Mouse (Mus musculus): Measurements from ENCODE around the gene Mpz. TPM values are rescaled to one million over a fixed set of nuclear protein-coding genes. Genes with fewer than 3 reads are reported as not detected.
"Not testable (repeated sequence)": the region's sequence is repeated elsewhere in the genome, so short reads cannot be mapped to it uniquely, and the experiment has no call there.

Gene Mpz
- polyA plus RNA-seq, 1 experiment from 2014 or later = not detected

DNA sequence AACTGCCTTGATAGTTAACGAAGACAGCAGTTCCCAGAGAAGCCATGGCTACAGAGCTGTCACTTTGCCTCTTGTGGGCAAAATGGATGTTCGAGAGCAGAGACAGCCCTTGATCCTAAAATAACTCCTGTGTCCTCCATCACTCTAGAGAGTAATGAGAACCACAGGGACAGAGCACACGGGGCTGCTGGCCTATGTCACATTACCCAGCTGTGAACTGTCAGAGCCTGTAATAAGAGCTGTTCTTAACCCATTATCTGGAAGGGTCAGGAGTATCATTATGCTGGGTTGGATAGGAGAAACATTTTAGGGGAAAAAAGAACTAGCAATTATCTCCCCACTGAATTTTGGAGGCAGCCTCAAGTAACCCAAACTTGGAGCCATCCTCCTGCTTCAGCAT, 29.6 kb upstream of the Mpz start:
- 58% methylated on average over 3 of the region's 3 CpGs for WGBS
- Histone ChIP-seq H3K27me3 (ENCODE audit: control insufficient read depth, insufficient read depth, low read length) (no peaks in the 10 kb centered on the region), H3K9ac (replicated peaks; ENCODE audit: low read depth, low read length) (no peak overlapping the region), H3K4me3 (ENCODE audit: low read depth, low read length) (no peak overlapping the region), H3K4me2 (ENCODE audit: low read depth, low read length) (no peak overlapping the region), H3K9me3 (ENCODE audit: control insufficient read depth, low read length) (no peaks in the 10 kb centered on the region), H3K36me3 (ENCODE audit: control insufficient read depth, insufficient read depth, low read length) (no peaks in the 10 kb centered on the region), H3K27ac (ENCODE audit: low read depth, low read length) (no peak overlapping the region), H3K4me1 (ENCODE audit: control insufficient read depth, insufficient read depth, low read length) (no peaks in the 10 kb centered on the region)
- no peak for ATAC-seq (ENCODE audit: low read depth)

DNA sequence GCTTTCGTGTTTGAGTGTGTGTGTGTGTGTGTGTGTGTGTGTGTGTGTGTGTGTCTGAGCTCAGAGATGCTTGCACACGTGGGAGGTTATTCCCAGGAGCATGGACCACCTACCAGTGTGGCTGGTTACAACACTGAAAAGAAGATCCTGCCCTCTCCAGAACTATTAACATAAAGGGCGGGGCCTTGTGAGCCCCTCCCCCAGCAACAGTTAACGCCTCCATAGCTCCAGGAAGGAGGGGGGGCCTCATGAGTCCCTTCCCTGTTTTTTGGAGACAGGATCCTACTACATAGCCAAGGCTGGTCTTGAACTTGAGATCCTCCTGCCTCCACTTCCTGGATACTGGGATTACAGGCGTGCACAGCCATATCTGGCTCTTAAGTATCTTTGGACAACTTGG, 28.7 kb upstream of the Mpz start:
- Histone ChIP-seq H3K9ac (replicated peaks; ENCODE audit: low read depth, low read length) (no peak overlapping the region), H3K9me3 (ENCODE audit: control insufficient read depth, low read length) (no peaks in the 10 kb centered on the region), H3K4me3 (ENCODE audit: low read depth, low read length) (no peak overlapping the region), H3K4me1 (ENCODE audit: control insufficient read depth, insufficient read depth, low read length) (no peaks in the 10 kb centered on the region), H3K27me3 (ENCODE audit: control insufficient read depth, insufficient read depth, low read length) (no peaks in the 10 kb centered on the region), H3K27ac (ENCODE audit: low read depth, low read length) (no peak overlapping the region), H3K36me3 (ENCODE audit: control insufficient read depth, insufficient read depth, low read length) (no peaks in the 10 kb centered on the region), H3K4me2 (ENCODE audit: low read depth, low read length) (no peak overlapping the region)
- no peak for ATAC-seq (ENCODE audit: low read depth)
- WGBS = 41% methylated on average over 5 of the region's 5 CpGs

DNA sequence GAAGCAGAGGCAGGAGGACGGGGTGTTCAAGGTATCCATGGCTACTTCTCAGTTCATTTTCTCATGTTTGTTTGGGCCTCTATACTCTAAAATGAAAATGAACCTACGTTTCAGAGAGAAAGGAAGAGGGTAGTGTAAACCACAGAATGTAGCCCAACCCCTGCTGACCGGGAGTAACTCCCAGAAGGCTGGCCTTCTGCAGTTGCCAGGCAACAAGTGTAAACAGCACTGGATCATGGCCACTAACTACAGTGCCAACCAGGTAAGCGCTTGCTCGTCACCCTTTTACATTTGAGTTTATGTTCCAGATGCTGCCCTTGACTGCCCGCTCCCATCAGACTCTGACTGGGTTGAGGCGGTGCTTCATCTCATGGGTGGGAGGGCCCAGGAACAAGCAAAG, 27.6 kb upstream of the Mpz start:
- no peaks in the 10 kb centered on the region for H3K27me3 ChIP-seq (ENCODE audit: control insufficient read depth, insufficient read depth, low read length)
- H3K4me1 ChIP-seq (ENCODE audit: control insufficient read depth, insufficient read depth, low read length) = no peaks in the 10 kb centered on the region
- no peak overlapping the region for H3K9ac ChIP-seq (replicated peaks; ENCODE audit: low read depth, low read length)
- peaks cover 1% of the 10 kb centered on the region; the same call in 1 of the 2 replicates for H3K36me3 ChIP-seq (ENCODE audit: control insufficient read depth, insufficient read depth, low read length)
- no peaks in the 10 kb centered on the region for H3K9me3 ChIP-seq (ENCODE audit: control insufficient read depth, low read length)
- H3K4me2 ChIP-seq (ENCODE audit: low read depth, low read length) = no peak overlapping the region
- no peak overlapping the region for H3K4me3 ChIP-seq (ENCODE audit: low read depth, low read length)
- peak overlapping the region; percentile 22; the same call in 1 of the 2 replicates for H3K27ac ChIP-seq (ENCODE audit: low read depth, low read length)
- ATAC-seq (ENCODE audit: low read depth) = no peak
- 26% methylated on average over 7 of the region's 7 CpGs for WGBS

DNA sequence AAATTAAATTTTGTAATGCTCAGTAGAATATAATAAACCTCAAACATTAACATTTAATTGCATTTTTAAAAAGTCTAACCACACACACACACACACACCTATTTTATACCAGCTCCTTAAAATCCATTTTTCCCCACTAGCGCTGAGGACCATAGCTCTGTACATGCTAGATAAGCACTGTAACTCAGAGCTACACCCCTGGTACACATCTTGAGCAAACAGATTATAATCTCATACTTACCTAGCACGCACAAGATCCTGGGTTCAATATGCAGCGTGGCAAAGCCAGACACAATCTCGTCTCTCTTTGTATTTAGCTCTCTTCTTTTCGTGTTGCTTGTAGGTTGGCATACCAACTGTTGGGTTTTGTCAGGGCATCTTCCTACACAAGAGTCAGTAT, 26.1 kb upstream of the Mpz start:
- Histone ChIP-seq H3K9me3 (ENCODE audit: control insufficient read depth, low read length) (no peaks in the 10 kb centered on the region), H3K4me1 (ENCODE audit: control insufficient read depth, insufficient read depth, low read length) (no peaks in the 10 kb centered on the region), H3K27me3 (ENCODE audit: control insufficient read depth, insufficient read depth, low read length) (no peaks in the 10 kb centered on the region), H3K36me3 (ENCODE audit: control insufficient read depth, insufficient read depth, low read length) (peaks cover 9% of the 10 kb centered on the region), H3K27ac (ENCODE audit: low read depth, low read length) (no peak overlapping the region), H3K9ac (replicated peaks; ENCODE audit: low read depth, low read length) (no peak overlapping the region), H3K4me3 (ENCODE audit: low read depth, low read length) (no peak overlapping the region), H3K4me2 (ENCODE audit: low read depth, low read length) (no peak overlapping the region)
- 91% methylated on average over 5 of the region's 5 CpGs for WGBS
- ATAC-seq (ENCODE audit: low read depth) = no peak

DNA sequence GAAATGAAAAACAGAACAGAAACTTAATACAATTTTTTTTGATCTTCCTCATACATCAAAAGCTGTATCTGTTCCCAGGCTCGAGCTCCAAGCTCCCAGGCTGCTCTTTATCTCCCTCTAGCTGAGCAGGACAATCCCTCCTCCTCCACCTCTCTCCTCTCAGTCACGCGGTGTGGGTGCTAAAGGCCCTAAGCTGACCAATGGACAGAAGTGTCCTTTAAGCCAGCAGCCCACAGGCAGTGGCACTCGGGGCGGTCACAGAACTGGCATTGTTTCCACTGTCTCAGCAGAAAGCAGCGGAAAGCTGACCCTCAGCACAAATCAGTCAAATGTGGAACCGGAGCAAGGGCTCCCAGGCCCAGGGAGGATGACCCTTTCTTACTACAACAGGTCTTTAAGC, 21.3 kb upstream of the Mpz start:
- Histone ChIP-seq H3K9ac (replicated peaks; ENCODE audit: low read depth, low read length) (no peak overlapping the region), H3K36me3 (ENCODE audit: control insufficient read depth, insufficient read depth, low read length) (peaks cover 33% of the 10 kb centered on the region), H3K27me3 (ENCODE audit: control insufficient read depth, insufficient read depth, low read length) (no peaks in the 10 kb centered on the region), H3K27ac (ENCODE audit: low read depth, low read length) (no peak overlapping the region), H3K4me3 (ENCODE audit: low read depth, low read length) (no peak overlapping the region), H3K9me3 (ENCODE audit: control insufficient read depth, low read length) (no peaks in the 10 kb centered on the region), H3K4me2 (ENCODE audit: low read depth, low read length) (no peak overlapping the region), H3K4me1 (ENCODE audit: control insufficient read depth, insufficient read depth, low read length) (no peaks in the 10 kb centered on the region)
- ATAC-seq (ENCODE audit: low read depth) = peak; percentile 44; the same call in 1 of the 2 replicates
- 59% methylated on average over 7 of the region's 7 CpGs for WGBS

DNA sequence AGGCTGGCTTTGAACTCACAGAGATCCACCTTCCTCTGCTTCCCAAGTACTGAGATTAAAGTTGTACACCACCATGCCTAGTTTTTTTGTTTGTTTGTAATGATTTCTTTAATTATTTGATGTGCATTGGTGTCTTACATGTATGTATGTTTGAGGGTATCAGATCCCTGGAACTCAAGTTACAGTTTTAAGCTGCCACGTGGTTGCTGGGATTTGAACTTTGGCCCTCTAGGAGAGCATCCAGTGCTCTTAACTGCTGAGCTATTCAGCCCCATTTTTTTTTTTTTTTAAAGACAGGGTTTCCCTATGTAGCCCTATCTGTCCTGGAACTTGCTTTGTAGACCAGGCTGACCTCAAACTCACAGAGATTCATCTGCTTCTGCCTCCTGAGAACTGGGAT, 19.5 kb upstream of the Mpz start:
- Histone ChIP-seq H3K4me3 (ENCODE audit: low read depth, low read length) (no peak overlapping the region), H3K9me3 (ENCODE audit: control insufficient read depth, low read length) (no peaks in the 10 kb centered on the region), H3K27me3 (ENCODE audit: control insufficient read depth, insufficient read depth, low read length) (no peaks in the 10 kb centered on the region), H3K9ac (replicated peaks; ENCODE audit: low read depth, low read length) (no peak overlapping the region), H3K4me1 (ENCODE audit: control insufficient read depth, insufficient read depth, low read length) (no peaks in the 10 kb centered on the region), H3K4me2 (ENCODE audit: low read depth, low read length) (no peak overlapping the region), H3K27ac (ENCODE audit: low read depth, low read length) (no peak overlapping the region), H3K36me3 (ENCODE audit: control insufficient read depth, insufficient read depth, low read length) (peaks cover 43% of the 10 kb centered on the region)
- no peak for ATAC-seq (ENCODE audit: low read depth)
- WGBS = 100% methylated on average over 1 of the region's 1 CpGs

DNA sequence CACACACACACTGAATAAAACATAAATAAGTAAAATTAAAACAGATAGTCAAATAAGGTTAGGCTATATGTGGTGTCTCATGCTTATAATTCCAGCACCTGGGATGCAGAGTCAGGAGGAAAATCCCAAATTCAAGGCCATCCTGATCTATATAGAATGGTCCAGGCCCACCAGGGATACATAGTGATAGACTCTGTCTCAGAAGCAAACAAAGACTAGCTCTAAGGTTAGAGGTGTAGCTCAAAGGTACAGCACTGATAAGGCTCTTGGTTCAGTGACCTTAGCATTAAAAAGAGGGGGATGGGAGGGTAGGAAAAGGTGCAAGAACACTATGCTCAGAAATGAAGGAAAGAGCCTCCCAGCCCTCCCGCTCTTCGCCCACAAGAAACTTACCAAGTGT, 14.9 kb upstream of the Mpz start:
- Histone ChIP-seq H3K4me3 (ENCODE audit: low read depth, low read length) (no peak overlapping the region), H3K9ac (replicated peaks; ENCODE audit: low read depth, low read length) (no peak overlapping the region), H3K4me2 (ENCODE audit: low read depth, low read length) (no peak overlapping the region), H3K4me1 (ENCODE audit: control insufficient read depth, insufficient read depth, low read length) (no peaks in the 10 kb centered on the region), H3K9me3 (ENCODE audit: control insufficient read depth, low read length) (no peaks in the 10 kb centered on the region), H3K27ac (ENCODE audit: low read depth, low read length) (no peak overlapping the region), H3K27me3 (ENCODE audit: control insufficient read depth, insufficient read depth, low read length) (no peaks in the 10 kb centered on the region), H3K36me3 (ENCODE audit: control insufficient read depth, insufficient read depth, low read length) (peaks cover 42% of the 10 kb centered on the region)
- ATAC-seq (ENCODE audit: low read depth) = no peak
- 98% methylated on average over 2 of the region's 2 CpGs for WGBS

DNA sequence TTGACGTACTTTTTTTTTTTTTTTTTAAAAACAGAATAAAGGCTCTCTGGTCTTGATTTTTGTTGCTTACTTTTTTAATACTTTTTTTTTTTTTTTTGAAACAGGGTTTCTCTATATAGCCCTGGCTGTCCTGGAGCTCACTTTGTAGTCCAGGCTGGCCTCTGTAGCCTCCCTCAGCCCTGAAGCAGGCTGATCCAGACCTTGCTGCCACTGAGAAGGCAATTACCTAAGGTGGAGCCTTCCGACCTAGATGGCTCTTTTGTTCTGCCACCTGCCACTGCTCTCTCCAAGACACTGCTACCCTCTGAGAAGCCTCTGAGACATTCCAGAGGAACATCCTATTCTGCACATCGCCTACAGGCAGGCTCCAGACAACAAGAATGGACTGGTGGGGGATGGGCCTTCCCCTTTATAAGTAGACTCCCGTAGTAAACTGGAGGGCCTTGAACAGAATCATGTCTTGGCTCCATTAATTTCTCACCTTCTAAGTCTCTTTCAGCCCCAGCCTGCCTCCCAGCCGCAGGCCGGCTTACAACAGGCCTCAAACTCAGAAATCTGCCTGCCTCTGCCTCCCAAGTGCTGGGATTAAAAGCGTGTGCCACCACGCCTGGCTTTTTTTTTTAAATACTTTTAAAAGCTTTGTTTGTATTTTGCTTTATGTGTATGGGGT, 12.9 kb upstream of the Mpz start:
- peaks cover 54% of the 10 kb centered on the region for H3K36me3 ChIP-seq (ENCODE audit: control insufficient read depth, insufficient read depth, low read length)
- not testable (repeated sequence) for H3K4me1 ChIP-seq (ENCODE audit: control insufficient read depth, insufficient read depth, low read length)

DNA sequence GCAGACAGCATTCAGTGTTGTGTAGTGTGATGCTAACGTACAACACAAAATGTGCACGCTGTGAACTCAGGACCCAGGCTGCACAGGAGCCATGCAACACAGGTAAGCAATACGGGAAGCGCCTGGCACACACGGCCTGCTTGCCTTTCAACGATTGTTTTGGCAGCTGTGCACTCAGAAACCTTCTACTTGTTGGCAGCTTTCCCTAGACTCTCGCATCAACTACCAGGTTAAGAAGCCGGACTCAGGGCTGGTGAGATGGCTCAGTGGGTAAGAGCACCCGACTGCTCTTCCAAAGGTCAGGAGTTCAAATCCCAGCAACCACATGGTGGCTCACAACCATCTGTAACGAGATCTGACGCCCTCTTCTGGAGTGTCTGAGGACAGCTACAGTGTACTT, 7.5 kb upstream of the Mpz start:
- not testable (repeated sequence) for H3K4me2 ChIP-seq (ENCODE audit: low read depth, low read length); H3K27me3 ChIP-seq (ENCODE audit: control insufficient read depth, insufficient read depth, low read length); H3K27ac ChIP-seq (ENCODE audit: low read depth, low read length); H3K9me3 ChIP-seq (ENCODE audit: control insufficient read depth, low read length); ATAC-seq (ENCODE audit: low read depth); H3K4me1 ChIP-seq (ENCODE audit: control insufficient read depth, insufficient read depth, low read length); H3K9ac ChIP-seq (replicated peaks; ENCODE audit: low read depth, low read length); H3K4me3 ChIP-seq (ENCODE audit: low read depth, low read length)
- WGBS = 88% methylated on average over 9 of the region's 11 CpGs
- H3K36me3 ChIP-seq (ENCODE audit: control insufficient read depth, insufficient read depth, low read length) = peaks cover 28% of the 10 kb centered on the region

More for the DNA sequence above, 12.9 kb upstream of the Mpz start:
- not testable (repeated sequence) for H3K27ac ChIP-seq (ENCODE audit: low read depth, low read length); H3K9me3 ChIP-seq (ENCODE audit: control insufficient read depth, low read length); H3K4me3 ChIP-seq (ENCODE audit: low read depth, low read length); H3K4me2 ChIP-seq (ENCODE audit: low read depth, low read length); H3K27me3 ChIP-seq (ENCODE audit: control insufficient read depth, insufficient read depth, low read length); ATAC-seq (ENCODE audit: low read depth); H3K9ac ChIP-seq (replicated peaks; ENCODE audit: low read depth, low read length)
- 76% methylated on average over 8 of the region's 8 CpGs for WGBS

All from neural tube, embryonic 14.5 days (tissue).